Mouse (Mus musculus): ENCODE measurements at regions not wholly inside any gene's neighbourhood (a gene's known extent, or its start where the extent isn't known, plus 50 kb on each side); places are given as distances from the start of the nearest gene placed in this dataset.
"Not testable (repeated sequence)": the region's sequence is repeated elsewhere in the genome, so short reads cannot be mapped to it uniquely, and the experiment has no call there.

DNA sequence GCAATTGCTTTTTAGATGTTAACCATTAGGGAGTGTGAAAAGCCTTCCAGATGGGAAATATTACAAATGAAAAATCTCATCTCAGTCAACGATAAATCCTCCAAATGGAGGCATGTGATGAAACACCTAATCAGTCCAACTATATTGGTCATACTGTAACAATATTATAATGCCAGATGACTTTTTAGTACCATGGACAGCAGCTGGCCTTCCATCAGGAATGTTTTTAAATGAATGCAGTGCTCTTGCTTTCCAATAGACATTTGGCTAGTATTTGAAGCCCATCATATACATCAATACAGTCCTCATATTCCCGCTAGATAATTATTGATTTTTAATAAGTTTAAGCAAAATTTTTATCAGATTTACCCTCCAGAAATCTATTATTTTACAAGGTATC, 489.8 kb upstream of the Brinp1 start:
- no peak for ATAC-seq (ENCODE audit: low TSS enrichment)

DNA sequence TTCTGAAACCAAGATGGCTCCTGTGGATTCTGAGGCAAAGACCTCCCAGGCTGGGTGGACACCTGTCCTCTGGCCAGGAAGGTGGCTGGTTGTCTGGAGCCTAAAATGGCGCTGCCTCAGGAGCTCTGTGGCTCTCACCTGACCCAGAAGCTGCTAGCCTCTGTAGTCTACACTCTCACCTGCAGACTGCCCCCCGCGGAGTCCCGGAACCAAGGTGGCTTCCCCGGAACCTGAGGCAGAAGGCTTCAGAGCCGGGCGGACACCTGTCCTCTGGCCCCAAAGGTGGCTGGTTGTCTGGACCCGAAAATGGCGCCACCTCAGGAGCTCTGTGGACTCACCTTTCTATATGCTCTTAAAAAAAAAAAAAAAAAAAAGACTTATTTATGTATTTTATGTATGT, 481.2 kb upstream of the Brinp1 start:
- ATAC-seq (ENCODE audit: low TSS enrichment): no peak

DNA sequence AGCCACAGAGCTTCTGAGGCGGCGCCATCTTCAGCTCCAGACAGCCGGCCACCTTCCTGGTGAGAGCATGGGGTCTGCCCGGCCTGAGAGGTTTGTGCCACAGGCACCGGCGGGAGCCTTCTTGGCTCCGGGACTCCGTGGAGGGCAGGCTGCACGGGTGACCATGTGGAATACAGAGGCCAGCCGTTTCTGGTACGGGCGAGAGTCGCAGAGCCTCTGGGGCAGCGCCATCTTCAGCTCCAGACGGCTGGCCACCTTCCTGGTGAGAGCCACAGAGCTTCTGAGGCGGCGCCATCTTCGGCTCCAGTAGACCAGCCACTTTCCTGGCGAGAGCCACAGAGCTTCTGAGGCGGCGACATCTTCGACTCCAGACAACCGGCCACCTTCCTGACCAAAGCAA, 456.2 kb upstream of the Brinp1 start:
- ATAC-seq (ENCODE audit: low TSS enrichment): not testable (repeated sequence)

DNA sequence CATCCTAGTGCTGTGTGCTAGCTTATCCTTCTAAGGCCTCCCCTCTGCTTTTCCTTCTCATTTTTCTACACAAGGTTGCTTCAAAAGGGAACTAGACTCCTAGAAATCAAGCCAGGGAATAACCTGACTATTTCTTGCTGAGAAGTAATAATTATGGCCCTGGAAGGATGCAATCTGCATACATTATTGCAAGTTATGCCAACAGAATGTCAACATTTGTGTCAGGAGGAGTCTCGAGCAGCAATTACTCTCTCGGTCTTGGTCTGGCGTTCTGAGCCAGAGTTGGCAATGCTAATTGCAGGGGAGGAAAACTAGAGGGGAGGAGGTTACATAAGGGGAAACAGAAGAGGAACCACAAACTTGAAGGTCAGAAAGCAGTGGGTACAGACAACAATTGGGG, 441.3 kb upstream of the Brinp1 start:
- no peak for ATAC-seq (ENCODE audit: low TSS enrichment)

DNA sequence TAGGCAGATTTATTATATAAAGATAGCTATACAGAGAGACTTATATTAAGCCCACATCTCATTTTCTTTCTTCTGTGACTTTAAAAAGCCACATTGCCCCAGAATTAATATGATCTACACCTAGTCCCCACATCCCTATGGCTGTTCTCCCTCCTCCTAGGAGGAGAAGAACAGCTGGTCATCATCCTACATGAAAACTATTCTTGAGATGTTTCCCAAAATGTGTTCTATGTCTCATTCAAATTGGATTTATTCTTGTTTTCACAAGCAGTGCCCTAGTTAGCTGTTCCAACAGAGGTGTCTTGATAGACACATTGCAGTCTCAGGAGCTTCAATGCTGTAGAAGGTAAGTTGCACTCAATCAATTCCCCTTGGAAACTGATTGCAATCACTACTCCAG, 429.1 kb upstream of the Brinp1 start:
- peak; percentile 97 for ATAC-seq (ENCODE audit: low TSS enrichment)

DNA sequence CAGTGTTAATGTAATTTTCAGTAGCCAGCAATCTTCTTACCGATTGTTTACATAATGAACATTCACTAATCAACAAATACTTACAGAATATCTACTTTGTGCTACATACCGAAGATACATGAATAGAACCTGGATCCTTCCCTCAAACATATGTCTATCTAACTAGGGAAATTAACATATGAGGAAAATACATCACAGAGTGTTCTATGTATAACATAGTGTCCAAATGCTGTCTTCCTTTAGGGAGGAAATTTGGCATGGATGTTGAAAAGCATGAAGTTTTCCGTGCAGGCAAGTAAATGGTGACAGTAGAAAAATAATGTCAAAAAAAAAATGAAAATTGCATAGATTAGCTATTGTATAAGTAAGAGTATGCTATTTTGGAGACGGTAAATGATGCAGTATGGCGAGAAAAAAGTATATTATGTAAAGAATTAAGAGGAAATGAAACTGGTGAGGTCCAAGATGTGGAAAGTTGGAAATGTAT, 392.8 kb upstream of the Brinp1 start:
- ATAC-seq (ENCODE audit: low TSS enrichment): peak; percentile 93

DNA sequence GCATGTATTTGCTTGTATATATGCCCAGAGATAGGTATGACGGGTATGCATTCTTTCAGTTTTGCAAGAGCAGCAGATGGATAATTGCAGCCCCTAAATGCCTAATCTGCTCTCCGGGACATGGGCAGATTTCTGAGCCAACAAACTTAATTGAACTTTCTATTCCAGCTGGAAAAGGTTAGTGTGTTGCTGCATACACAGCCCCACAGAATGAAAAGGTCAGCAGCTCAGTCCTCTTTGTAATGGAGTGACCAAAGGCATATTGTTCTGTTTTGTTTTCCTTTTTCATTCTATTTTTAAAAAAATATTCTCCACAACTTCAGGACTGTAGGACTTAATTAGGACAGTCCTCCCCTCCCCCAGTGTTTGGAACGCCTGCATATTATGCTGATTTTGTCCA, 373.4 kb upstream of the Brinp1 start:
- ATAC-seq (ENCODE audit: low TSS enrichment): no peak

Measured in frontal cortex, adult (tissue).